Mouse (Mus musculus): Measurements from ENCODE around the gene Atf4. TPM values are rescaled to one million over a fixed set of nuclear protein-coding genes. Genes with fewer than 3 reads are reported as not detected.
A peak's percentile ranks its signal among the peaks of the same experiment; 100 is the strongest.

Gene Atf4
- total and polyA plus RNA-seq, 2 experiments from 2014 or later, result 109 to 163 TPM

GRCm38 (mm10) chr15:80219211-80219610 is 35.8 kb upstream of the Atf4 start:
- Histone ChIP-seq H3K9me3 (ENCODE audit: low read length) (no peaks in the 10 kb centered on the region), H3K27me3 (ENCODE audit: insufficient read depth, low read length) (no peaks in the 10 kb centered on the region), H3K9ac (no peak overlapping the region), H3K4me1 (ENCODE audit: insufficient read depth) (no peaks in the 10 kb centered on the region), H3K4me2 (ENCODE audit: low read depth) (no peak overlapping the region), H3K4me3 (ENCODE audit: low read depth, low read length) (no peak overlapping the region), H3K27ac (ENCODE audit: low read depth, low read length) (no peak overlapping the region), H3K36me3 (ENCODE audit: insufficient read depth) (peaks cover 7% of the 10 kb centered on the region)
- WGBS, result 60% methylated on average over 14 of the region's 14 CpGs
- ATAC-seq, result no peak
- DNase-seq, result no peak
- TF ChIP-seq CTCF (IDR thresholded peaks at IDR 0.05; ENCODE audit: low read depth), result no peak

- H3K36me3 ChIP-seq (ENCODE audit: insufficient read depth), result peaks cover 4% of the 10 kb centered on the region; the same call in 1 of the 2 replicates
- 71% methylated on average over 4 of the region's 4 CpGs for WGBS
- no peak overlapping the region for H3K4me2 ChIP-seq (ENCODE audit: low read depth)
- no peak overlapping the region for H3K27ac ChIP-seq (ENCODE audit: low read depth, low read length)
- H3K9me3 ChIP-seq (ENCODE audit: low read length), result no peaks in the 10 kb centered on the region
- no peak for TF ChIP-seq CTCF (IDR thresholded peaks at IDR 0.05; ENCODE audit: low read depth)
- DNase-seq (no peak), ATAC-seq (no peak)
- H3K4me3 ChIP-seq (ENCODE audit: low read depth, low read length), result no peak overlapping the region
- H3K4me1 ChIP-seq (ENCODE audit: insufficient read depth), result no peaks in the 10 kb centered on the region
- no peak overlapping the region for H3K9ac ChIP-seq
- H3K27me3 ChIP-seq (ENCODE audit: insufficient read depth, low read length), result no peaks in the 10 kb centered on the region
These were observed 35.0 kb upstream of the Atf4 start for GRCm38 (mm10) chr15:80219705-80220657.

- no peak overlapping the region for H3K4me3 ChIP-seq (ENCODE audit: low read depth, low read length)
- ATAC-seq (no peak), DNase-seq (no peak)
- WGBS, result 61% methylated on average over 8 of the region's 8 CpGs
- no peak overlapping the region for H3K4me2 ChIP-seq (ENCODE audit: low read depth)
- no peaks in the 10 kb centered on the region for H3K4me1 ChIP-seq (ENCODE audit: insufficient read depth)
- peaks cover 4% of the 10 kb centered on the region; the same call in 1 of the 2 replicates for H3K36me3 ChIP-seq (ENCODE audit: insufficient read depth)
- no peak overlapping the region for H3K27ac ChIP-seq (ENCODE audit: low read depth, low read length)
- H3K9ac ChIP-seq, result no peak overlapping the region
- TF ChIP-seq CTCF (IDR thresholded peaks at IDR 0.05; ENCODE audit: low read depth), result no peak
- no peaks in the 10 kb centered on the region for H3K9me3 ChIP-seq (ENCODE audit: low read length)
- H3K27me3 ChIP-seq (ENCODE audit: insufficient read depth, low read length), result no peaks in the 10 kb centered on the region
These were observed 34.0 kb upstream of the Atf4 start for GRCm38 (mm10) chr15:80221031-80221430.

GRCm38 (mm10) chr15:80223751-80224150 is 31.2 kb upstream of the Atf4 start:
- H3K9me3 ChIP-seq (ENCODE audit: low read length), result no peaks in the 10 kb centered on the region
- H3K4me3 ChIP-seq (ENCODE audit: low read depth, low read length), result no peak overlapping the region
- DNase-seq (no peak), ATAC-seq (no peak)
- no peak for TF ChIP-seq CTCF (IDR thresholded peaks at IDR 0.05; ENCODE audit: low read depth)
- H3K9ac ChIP-seq, result no peak overlapping the region
- H3K36me3 ChIP-seq (ENCODE audit: insufficient read depth), result no peaks in the 10 kb centered on the region
- H3K27ac ChIP-seq (ENCODE audit: low read depth, low read length), result no peak overlapping the region
- no peaks in the 10 kb centered on the region for H3K27me3 ChIP-seq (ENCODE audit: insufficient read depth, low read length)
- WGBS, result 91% methylated on average over 7 of the region's 7 CpGs
- no peak overlapping the region for H3K4me2 ChIP-seq (ENCODE audit: low read depth)
- no peaks in the 10 kb centered on the region for H3K4me1 ChIP-seq (ENCODE audit: insufficient read depth)

GRCm38 (mm10) chr15:80225208-80225607 is 29.8 kb upstream of the Atf4 start:
- H3K36me3 ChIP-seq (ENCODE audit: insufficient read depth), result no peaks in the 10 kb centered on the region
- H3K4me3 ChIP-seq (ENCODE audit: low read depth, low read length), result no peak overlapping the region
- no peaks in the 10 kb centered on the region for H3K27me3 ChIP-seq (ENCODE audit: insufficient read depth, low read length)
- H3K9me3 ChIP-seq (ENCODE audit: low read length), result no peaks in the 10 kb centered on the region
- peak; percentile 56; the same call in 1 of the 2 replicates for ATAC-seq
- DNase-seq, result peak; percentile 65
- H3K4me1 ChIP-seq (ENCODE audit: insufficient read depth), result no peaks in the 10 kb centered on the region
- 21% methylated on average over 9 of the region's 9 CpGs for WGBS
- no peak overlapping the region for H3K9ac ChIP-seq
- no peak overlapping the region for H3K4me2 ChIP-seq (ENCODE audit: low read depth)
- no peak overlapping the region for H3K27ac ChIP-seq (ENCODE audit: low read depth, low read length)
- peak; percentile 84 for TF ChIP-seq CTCF (IDR thresholded peaks at IDR 0.05; ENCODE audit: low read depth)

- no peak overlapping the region for H3K9ac ChIP-seq
- H3K4me1 ChIP-seq (ENCODE audit: insufficient read depth), result no peaks in the 10 kb centered on the region
- no peak overlapping the region for H3K4me3 ChIP-seq (ENCODE audit: low read depth, low read length)
- H3K27ac ChIP-seq (ENCODE audit: low read depth, low read length), result no peak overlapping the region
- ATAC-seq (no peak), DNase-seq (peak; percentile 46)
- no peak overlapping the region for H3K4me2 ChIP-seq (ENCODE audit: low read depth)
- no peaks in the 10 kb centered on the region for H3K27me3 ChIP-seq (ENCODE audit: insufficient read depth, low read length)
- TF ChIP-seq CTCF (IDR thresholded peaks at IDR 0.05; ENCODE audit: low read depth), result peak; percentile 70
- H3K36me3 ChIP-seq (ENCODE audit: insufficient read depth), result no peaks in the 10 kb centered on the region
- no peaks in the 10 kb centered on the region for H3K9me3 ChIP-seq (ENCODE audit: low read length)
- WGBS, result 52% methylated on average over 2 of the region's 2 CpGs
These were observed 29.2 kb upstream of the Atf4 start for GRCm38 (mm10) chr15:80225796-80226195.

GRCm38 (mm10) chr15:80228071-80228800 is 26.7 kb upstream of the Atf4 start:
- Histone ChIP-seq H3K4me2 (ENCODE audit: low read depth) (no peak overlapping the region), H3K4me1 (ENCODE audit: insufficient read depth) (no peaks in the 10 kb centered on the region), H3K27me3 (ENCODE audit: insufficient read depth, low read length) (no peaks in the 10 kb centered on the region), H3K9me3 (ENCODE audit: low read length) (no peaks in the 10 kb centered on the region), H3K4me3 (ENCODE audit: low read depth, low read length) (no peak overlapping the region), H3K9ac (no peak overlapping the region), H3K27ac (ENCODE audit: low read depth, low read length) (no peak overlapping the region), H3K36me3 (ENCODE audit: insufficient read depth) (no peaks in the 10 kb centered on the region)
- DNase-seq, result peak; percentile 13
- WGBS, result 60% methylated on average over 17 of the region's 17 CpGs
- ATAC-seq, result no peak
- no peak for TF ChIP-seq CTCF (IDR thresholded peaks at IDR 0.05; ENCODE audit: low read depth)

Measured in forebrain, postnatal 0 days (tissue).